Mouse (Mus musculus) gonadal fat pad, adult 2 months (tissue): ENCODE results near the gene Btg1. TPM values are rescaled to one million over a fixed set of nuclear protein-coding genes. Genes with fewer than 3 reads are reported as not detected.

ENCODE experiments used
- DNase-seq: peaks from one replicate; pipeline ENCODE4 v3.0.0-alpha.2; 2012; ENCODE audit warnings: low read depth
- polyA plus RNA-seq: library from polyadenylated mRNA; depleted of rRNA; stranded (reverse); fragments of >200 nt; gene quantifications from 2 replicates; pipeline ENCODE4 v1.2.3, GENCODE M21; 2012; rRNA removed

The Btg1 gene
- polyA plus RNA-seq: 35.1 and 59.4 TPM in 2 replicates

DNA sequence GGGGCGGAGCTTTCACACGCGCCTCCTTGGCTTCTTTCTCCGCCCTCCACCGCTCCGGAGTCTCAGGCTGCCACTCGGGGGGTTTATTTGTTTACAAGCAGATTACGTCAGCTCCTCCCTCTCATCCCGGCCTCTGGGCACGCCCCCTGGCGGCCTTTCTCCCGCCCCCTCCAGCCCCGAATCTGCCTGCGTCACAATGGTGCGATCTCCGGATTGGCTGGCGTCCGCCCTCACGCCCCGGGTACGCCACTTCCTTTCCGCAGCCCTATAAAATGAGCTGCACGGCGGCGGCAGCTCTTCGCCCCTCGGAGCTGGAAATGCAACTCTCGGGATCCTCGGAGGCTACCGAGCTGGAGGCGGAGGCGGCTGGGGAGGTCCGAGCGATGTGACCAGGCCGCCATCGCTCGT is at the start of gene Btg1:
Gene Btg1 (plus strand): TSS at position 298 of the 408 bp plus-strand sequence.
- DNase-seq: peak; percentile 80

DNA sequence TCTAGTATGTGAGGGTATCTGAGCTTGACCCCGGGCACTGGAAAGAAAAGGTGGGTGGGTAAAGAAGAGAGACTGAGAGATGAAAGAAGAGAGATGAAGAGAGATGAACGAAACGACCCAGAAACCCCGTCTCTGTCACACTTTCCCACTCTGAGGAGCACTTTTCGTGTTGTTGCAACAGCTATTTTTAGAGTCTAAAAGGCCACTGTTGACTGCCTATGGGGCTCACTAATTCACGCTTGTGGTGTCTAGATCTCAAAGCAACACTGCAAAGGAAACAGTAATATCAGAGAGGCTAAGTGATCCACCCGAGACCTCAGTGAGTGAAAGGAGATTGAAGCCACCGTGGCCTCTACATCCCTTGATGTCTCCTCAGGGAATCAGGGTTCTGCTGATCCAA is 47.3 kb upstream of the Btg1 start:
- DNase-seq: no peak

DNA sequence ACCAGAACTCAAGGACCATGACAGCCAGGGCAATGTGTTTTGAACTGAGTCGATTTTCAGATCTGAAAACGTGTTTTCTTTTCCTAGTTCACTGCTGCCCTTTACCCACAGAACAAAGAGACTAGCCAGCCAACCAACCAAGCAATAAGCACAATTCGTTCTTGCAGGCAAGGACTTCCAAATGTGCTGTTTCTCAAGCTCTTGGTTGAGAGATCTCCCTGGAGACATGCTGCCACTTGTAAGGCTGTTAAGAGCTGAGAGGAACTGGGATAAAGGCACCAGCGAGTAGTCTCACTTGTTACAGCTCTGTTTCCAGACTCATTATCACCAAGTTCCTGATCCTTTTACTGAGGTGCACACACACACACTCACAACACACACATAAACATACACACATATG is 45.6 kb upstream of the Btg1 start:
- peak; percentile 71 for DNase-seq

DNA sequence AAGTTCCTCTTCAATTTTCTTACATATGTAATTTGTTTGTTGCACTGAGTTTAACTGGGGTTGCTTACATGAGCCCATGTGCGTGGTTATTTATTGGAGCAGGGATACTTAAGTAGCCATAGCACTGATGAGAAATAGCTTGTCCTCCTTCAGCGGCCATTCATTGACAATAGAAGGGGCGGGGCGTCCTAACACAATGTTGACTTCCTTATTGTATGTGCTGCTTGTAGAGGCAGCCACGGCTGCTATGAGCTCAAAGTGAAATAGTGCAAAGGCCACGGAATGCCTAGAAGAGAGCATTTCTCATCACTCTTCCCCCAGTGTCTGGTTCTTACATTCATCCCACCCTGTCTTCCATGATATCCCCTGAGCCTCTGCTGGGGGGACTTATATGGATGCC is 42.0 kb upstream of the Btg1 start:
- no peak for DNase-seq

DNA sequence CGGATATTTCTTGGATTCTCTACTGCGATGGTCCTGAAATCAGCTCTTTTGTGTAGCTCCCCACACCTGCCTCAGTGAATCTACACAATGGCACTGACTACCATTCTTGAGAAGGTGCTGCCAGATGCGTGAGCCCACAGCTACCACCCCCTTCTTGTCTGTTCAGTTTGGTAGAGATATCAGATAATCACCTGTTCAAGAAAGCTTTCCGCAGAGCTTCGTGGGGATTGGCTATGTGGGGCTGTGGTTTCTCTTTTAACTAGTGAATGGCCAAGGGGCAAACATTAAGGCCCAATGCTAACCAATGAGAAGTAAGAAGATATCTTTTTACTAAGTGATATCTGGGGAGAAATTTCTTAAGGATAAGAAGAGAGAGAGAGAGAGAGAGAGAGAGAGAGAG is 41.5 kb upstream of the Btg1 start:
- DNase-seq: no peak

DNA sequence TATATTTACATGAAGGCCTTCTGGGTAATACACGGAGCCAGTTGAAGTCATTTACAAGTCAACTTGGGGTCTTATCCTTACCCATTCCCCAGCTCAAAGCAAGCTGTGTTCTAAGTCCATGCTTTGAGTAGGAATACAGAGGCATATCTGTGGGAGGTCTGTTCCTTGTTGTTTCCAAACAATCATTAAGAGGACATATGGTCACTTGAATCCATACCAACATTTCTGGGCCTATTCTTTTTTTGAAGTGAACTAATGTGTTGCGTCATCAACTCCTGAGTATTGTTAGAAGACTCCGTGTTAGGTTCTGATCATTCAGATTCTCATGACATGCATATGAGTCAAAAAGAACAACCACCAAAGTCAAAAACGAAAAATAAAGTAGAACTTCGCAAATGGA is 37.9 kb upstream of the Btg1 start:
- no peak for DNase-seq

DNA sequence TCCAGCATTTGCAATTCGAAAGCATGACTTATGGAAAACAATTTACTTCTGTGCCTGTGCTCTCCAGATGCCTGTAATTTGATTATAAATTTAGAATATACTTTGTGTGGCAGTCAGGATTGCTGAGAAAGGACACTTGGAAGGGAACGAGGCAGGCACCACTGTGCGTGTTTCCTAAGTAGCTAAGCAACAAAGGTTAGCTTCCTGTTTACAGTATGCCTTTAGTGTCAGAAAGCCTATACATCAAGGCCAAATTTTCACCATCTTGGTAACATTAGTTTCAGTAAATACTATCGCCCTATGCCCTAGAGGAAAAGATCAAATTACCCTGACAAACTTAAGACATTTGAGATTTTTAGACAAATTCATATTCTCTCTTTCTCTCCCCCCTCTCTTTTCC is 37.4 kb upstream of the Btg1 start:
- no peak for DNase-seq

DNA sequence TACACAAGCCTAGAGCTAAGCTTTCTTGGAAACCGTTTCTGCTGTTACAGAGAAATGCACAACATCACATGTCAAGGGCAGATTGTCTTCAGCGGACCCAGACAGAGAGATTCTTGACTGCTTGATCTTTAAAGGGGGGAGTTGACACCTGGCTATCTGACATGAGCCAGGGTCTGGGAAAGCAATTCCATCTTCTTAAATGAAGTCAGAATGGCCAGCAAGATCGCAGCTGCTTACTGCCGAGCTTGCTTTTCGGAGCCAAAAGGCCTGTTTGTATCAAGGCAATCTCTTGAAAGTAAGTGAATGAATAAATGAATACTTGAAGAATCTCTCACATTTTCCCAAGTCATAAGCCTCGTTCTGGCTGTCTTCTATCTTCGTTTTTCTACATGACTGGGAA is 36.6 kb upstream of the Btg1 start:
- DNase-seq: no peak

DNA sequence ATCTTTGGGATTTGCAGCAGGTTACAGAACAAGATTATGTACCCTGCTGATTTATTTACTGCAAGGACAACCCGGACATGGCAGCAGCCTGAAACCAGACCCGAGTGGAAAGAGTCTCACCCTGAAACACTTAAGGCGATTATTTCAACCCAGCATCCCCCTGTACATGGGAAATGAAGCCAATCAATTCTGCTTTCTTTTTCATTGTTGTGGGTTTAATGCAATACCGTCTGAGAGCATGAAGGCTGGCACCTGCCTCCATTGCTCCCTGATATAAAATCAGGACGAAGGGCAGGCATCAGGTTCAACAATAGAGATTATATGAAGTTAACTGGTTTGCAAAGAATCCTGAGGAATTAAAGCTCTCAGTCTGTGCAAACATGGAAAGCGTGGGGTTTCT is 35.6 kb upstream of the Btg1 start:
- DNase-seq: no peak

DNA sequence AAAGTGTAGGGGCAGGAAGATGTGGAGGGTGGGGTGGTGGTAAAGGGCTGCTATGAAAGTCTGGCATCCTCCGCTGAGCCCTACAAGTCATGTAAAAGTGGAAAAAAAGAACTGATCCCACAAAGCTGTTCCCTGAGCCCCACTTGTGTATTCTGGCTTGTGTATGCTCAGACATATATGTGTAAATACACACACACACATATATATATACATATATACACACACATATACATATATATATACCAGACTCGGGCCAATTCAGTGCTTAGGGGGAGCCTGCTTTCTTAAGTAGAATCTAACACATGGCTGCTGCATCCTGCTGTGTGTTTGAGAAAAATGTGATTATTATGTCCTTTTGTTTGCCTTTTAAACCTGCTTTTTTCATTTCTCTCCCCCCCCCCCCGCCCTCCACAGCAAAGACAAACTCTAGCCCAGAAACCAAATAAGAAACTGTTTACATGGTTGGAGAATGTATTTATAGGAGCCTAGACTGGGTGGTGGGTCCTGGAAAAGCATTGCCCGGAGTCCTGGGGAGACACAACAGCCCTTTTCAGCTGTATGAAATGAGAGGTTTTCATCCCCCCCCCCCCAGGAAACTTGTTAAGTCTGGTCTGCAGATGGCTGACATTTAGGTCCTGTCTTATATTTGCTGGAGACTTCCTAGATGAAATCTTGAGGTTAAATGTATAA is 30.5 kb upstream of the Btg1 start:
- no peak for DNase-seq

DNA sequence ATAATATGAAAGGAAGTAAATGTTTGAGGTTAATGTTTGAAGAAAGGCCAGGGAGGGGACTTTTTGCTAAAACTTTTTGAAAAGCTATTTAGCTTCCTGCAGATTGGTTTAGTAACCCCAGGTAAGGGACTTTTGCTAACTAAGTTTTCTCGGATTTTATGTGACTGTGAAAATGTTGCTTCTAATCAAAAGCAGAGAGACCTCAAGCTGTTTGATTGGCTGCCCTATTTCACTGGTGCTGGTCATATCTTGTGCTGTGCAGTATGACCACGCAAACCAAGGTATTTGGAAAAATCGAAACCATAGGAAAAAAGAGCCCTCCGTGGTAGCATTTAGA is 30.0 kb upstream of the Btg1 start:
- DNase-seq: no peak

DNA sequence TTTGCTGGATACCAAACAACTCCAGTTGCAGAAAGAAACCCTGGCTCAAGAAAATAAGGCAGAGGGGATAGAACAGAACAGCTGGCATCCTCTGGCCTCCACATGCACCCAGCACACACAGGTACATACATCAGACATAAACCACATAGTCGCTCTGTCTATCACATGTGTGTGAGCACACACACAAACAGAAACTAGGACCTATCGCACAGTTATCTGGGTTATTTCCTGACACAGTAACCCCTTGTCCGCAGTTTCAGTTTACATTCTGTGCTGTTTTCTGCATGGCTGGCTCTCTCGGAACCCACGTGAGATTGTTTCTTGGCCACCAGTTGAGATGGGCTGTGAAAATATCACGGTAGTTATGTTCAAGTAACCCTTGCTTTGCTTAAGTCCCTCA is 28.6 kb upstream of the Btg1 start:
- DNase-seq: no peak

DNA sequence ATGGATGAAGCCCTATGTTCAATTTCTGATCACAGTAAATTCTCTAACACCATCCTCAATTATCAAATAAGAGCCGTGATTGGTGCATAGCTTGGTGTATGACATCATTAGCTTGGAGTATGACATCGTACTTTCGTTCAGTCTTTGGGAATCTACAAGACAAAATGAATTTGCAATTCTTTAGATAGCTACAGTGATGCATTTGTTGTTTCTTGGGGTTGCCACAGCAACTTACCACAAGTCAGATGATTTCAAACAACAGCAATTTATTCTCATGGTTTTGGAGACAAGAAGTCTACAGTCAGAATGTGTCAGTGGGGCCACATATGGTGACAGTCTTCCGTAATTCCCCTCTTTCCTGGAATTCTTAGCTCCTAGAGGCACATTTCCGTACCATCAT is 27.0 kb upstream of the Btg1 start:
- no peak for DNase-seq

DNA sequence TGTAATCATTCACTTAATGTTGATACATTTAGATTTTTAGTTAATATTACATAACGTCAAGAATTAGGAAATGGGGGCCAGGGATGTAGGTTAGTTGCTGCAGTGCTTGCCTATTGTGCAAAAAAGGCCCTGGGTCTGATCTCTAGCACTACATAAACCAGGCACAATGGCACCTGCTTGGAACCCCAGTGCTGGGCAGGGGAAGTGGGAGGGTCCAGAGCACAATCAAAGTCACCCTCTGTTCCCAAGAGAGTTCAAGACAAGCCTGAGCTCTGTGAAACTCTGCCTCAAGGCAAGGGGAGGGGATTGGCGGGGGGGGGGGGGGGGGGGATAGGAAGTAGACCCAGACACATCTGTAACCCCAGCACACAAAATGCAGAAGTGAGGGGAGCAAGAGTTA is 24.7 kb upstream of the Btg1 start:
- no peak for DNase-seq

DNA sequence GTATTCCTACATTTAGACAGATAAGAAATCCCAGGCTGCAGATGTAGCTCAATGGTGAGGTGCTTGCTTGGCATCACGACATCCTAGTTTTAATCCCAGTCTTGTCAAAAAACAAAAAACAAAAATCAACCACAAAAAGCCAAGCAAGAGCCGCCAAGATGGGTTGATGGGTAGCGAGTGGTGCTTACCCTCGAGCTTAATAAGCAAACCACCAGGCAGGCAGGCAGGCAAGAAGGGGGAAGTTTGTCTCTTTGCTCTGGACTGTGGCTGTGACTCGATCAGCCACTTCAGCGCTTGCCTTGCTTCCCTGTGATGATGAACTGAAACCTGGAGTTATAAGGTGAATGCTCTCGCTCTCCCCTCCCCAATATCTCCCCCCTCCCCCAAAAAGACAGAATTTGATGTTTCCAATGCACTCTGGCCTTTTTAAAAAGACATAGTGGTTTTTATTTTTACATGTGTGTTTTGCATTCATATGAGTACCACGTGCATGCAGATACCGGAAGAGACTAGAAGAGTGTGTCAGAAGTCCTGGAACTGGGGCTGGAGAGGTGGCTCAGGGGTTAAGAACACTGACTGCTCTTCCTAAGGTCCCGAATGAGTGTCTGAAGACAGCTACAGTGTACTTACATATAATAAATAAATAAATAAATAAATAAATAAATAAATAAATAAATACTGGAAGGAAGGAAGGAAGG is 21.2 kb upstream of the Btg1 start:
- no peak for DNase-seq

DNA sequence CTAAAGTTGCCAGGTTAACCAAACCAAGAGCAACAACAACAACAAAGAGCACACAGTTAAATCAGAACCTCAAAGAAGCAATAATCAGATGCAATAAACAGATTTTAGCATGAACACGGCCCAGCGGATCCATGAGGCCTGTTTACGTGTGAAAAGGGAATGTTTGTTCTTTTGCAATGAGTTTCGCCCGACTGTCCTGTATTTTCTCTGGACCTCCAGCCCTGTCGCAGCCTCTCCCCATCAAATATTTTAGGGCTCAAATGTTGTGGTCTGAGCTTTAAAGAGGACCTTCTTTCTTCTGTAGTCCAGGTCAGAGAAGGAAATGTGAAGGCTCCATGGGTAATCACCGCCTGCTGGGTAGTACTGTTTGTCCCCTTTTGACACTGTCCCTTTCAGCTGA is 20.4 kb upstream of the Btg1 start:
- no peak for DNase-seq

DNA sequence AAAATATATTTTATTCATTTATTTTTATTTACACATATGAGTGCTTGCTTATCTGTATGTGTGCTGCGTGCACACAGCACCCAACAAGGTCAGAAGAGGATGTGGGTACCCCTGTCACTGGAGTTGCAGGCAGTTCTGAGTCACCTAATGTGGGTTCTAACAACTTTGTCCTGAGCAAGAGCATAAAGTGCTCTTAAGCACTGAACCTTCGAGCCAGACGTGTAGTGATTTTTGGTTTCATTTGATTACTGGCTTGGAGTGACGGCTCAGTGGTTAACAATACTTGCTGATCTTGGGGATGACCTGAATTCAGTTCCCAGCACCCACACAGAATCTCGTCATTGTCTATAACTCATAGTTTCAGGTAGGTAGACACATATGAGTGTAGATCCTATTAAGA is 17.2 kb upstream of the Btg1 start:
- no peak for DNase-seq

DNA sequence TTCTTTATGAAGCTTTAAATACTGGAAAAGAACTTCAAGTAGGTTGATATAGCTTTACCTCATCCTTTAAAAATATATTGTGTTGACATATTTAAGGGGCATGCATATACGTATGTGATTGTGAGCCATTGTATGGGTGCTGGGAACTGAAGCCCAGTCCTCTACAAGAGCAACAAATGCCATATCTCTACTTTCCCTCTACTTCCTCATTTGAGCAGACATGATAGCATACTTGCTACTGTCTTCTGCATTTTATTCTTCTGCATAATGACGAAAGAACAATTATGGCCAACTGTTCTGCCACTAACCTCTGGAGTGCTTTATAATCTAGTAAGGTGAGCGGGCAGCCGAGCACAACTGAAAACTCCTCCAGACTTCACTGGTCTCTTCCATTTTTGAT is 15.1 kb upstream of the Btg1 start:
- DNase-seq: no peak

DNA sequence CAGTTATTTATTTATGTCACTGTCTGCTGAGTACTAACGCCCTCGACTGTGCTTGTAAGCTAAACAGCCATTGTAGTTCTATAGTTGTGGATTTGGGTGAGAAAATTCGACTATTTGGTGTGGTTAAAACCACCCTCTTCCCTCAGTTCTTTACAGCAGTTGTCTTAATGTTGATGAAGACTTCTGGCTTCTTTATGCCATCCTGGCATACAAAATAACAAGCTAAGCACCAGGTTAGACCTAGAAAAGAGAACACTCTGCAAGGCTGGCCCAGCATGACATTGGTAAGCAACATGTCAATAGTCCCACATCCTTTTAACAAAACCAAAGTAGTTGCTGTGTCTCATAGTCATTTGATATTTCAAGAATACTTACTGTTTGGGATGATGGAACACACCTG is 14.5 kb upstream of the Btg1 start:
- DNase-seq: no peak

DNA sequence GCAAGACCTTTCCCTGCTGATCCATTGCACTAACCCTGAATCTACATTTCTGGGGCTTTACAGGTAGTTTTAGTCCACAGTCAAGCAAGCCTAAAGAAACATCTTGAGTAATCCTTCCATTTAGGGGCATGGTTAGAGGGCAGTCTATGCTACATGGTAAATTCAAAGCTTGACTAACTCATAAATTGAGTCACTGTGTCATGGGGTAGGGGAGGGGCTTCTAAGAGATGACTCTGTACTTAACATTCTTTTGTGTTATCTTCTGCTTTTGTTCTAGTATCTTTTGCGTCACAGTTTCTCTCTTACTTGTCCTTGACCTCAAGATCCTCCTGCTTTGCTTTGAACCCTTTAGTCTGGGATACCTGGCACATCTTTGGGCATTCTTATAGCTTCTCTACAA is 11.6 kb upstream of the Btg1 start:
- no peak for DNase-seq

DNA sequence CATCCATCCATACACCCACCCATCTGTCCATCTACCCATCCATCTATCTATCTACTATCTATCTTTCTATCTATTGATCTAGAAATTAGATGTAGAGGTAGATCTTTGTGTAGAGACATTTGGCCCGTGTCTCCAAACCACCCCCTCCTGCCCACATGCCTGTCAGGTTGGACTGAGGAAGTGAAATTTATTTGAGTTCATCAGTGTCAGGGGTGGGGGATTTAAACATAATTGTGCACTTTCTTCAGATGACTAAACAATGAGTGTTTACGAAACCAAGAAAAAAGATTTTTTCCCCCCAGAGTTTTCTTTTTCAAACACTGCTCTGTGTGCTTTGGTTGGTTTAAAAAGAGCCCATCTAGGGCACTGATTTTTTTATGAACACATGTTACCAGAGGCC is 10.9 kb upstream of the Btg1 start:
- no peak for DNase-seq

DNA sequence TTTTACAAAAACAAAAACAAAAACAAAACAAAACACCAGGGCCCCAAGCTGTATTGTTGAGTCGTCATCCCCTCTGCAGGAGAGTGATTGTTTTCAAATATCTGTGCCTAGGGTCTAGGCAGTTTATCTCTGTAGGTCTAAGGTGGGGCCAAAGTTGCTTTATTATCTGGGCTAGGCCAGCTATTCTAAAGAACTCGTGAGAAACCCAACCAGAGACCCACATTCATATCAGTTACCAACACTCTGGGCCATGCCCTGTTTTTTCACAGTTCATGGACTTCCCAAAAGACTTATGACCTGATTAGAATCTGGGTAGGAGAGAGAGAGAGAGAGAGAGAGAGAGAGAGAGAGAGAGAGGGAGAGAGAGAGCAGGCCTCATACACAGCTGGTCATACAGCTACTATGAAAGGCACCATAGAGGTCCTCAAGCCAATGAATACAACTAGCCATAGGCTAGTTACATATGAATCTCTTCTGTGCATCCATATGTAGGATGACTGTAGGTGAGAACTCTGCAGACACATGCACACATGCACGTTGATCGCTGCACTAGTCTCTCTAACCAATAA is 9.1 kb upstream of the Btg1 start:
- no peak for DNase-seq
